Mouse (Mus musculus): ENCODE measurements around the gene Rreb1.

Rreb1 gene

DNA sequence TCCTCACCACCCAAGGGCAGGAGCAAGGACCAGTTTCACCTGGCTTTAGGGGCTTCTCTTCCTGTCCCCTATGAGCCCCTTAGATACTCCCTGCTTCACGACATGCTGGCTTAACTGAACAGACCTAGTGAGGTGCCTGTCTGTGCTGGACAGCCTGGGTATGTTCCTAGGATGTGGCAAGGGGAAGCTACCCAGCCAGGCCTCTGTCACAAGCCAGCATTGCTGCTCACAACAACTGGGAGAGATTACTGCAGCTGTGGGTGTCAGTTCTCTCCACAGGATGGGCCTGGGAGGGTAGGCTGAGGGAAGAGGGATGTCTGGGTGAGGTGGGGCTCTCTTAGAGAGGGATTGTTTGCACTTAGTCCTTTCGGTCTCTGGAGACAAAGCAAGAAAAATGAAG lies 142.5 kb downstream of the Rreb1 start:
- no peak for DNase-seq

DNA sequence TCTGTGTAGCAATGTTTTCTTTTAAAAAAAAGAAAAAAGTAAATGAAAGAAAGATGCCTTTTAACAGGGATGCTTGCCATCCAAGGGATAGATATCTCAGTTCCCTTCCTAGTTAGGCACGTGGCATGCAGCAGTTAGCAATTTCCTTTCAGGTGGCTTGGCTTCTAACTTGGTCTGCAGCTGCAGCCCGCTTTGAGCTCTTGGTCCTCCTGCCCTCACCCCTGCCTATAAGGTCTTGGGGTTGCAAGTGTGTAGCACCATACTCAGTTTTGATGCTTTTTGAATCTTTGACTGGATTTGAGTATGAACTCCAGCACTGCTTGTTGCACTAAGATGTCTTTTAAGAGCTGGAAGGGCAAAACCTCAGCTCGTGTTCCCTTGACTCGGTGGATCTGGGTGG lies 144.9 kb downstream of the Rreb1 start:
- DNase-seq, result no peak

DNA sequence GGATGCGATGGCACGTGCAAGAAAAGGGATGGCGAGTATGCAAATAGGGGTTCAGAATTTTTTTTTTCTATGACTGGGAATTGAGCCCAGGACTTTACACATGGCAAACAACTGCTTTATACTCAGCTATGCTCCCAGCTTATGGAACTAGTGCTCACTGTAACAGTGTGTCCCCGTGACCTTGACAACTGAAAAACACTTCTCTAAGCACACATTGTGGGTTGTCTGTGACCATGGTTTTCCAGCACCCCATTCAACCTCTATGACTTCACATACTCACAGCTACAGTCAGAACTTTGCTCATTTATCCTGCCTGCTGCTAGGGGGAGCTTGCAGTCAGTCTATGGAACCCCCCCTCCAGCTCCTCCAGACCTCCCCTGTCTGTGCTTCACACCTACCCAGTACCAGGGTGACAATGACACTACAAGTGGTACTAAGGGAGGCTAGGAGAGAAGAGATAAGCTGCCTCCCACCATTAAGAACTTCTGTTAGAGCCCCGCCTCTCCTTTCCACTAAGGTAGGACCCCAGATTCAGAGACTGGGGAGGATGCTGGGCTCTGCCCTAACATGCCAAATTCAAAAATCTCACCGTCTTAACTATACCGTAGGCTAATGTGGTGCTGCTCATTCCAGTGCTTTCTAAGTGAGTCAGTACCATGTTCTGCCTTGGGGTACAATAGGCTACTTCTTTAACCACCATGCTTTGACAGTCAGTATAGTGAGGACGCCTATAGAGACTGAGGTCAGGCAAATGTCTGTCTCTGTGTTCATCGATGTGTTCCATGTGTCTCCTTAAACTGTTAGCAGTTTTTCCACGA lies 145.7 kb downstream of the Rreb1 start:
- no peak for DNase-seq

DNA sequence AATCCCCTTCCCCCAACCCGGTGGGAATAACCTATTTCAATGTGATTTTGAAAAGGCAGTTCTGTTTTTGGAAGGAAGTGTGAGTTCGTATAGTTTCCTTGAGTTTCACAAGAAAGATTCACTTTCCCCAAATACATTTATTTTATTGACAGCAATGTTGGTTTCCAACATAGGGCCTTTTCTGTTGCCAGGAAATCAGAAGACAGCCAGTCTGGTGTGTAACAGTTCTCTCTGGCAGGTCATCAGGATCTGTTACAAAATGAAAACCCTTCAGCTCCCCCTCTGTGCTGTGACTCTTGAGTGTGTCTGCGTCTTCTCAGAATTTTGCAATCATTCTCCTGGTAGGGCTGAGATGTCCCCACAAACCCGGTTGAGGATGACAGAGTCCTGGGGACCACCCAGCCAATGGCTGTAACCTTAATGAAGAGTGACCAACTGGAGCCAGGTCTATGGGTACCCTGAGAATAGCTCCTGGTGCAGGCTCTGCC lies 146.3 kb downstream of the Rreb1 start:
- no peak for DNase-seq

DNA sequence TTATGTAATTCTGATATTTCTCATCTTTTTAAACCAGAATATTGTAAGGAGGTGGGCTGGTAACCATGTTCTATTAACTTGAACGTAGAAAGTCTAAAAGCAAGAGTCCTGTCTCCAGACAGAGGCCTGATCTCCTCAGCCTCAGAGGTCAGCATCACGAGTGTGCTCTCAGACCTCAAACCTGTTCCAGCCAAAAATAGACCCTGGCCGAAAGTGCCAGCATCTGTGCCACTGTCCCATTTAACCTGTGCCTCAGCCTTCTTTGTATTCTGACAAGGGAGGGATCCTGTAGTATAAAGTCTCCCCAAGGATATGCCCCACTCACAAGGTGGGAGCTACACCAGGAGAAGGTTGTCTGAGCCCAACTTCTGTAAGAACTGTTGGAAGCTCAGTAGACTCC lies 148.2 kb downstream of the Rreb1 start:
- no peak for DNase-seq

DNA sequence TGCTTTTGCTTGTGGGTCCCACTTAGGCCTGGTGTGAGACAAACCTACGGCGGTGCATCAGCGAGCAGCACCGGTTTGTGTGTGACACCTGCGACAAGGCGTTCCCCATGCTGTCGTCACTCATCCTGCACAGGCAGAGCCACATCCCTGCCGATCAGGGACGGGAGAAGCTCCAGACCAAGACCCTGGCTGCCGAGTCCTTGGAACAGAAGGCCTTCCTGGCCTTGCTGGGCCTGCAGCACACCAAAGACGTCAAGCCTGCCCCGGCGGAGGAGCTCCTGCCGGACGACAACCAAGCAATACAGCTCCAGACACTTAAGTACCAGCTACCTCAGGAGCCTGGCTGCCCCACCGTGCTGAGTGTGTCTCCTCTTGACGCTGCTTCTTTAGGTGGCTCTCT lies 151.3 kb downstream of the Rreb1 start:
- no peak for DNase-seq

DNA sequence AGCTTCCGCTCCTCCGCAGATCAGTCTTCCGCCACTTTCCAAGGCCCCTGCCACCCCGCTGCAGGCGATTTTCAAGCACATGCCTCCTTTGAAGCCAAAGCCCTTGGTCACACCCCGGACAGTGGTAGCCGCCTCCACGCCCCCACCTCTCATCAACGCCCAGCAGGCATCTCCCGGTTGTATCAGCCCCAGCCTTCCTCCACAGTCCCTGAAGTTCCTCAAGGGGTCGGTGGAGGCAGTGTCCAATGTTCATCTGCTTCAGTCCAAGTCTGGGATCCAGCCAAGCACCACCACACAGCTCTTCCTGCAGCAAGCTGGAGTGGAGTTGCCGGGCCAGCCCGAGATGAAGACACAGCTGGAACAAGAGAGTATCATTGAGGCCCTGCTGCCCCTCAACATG lies 151.9 kb downstream of the Rreb1 start:
- DNase-seq, result no peak

DNA sequence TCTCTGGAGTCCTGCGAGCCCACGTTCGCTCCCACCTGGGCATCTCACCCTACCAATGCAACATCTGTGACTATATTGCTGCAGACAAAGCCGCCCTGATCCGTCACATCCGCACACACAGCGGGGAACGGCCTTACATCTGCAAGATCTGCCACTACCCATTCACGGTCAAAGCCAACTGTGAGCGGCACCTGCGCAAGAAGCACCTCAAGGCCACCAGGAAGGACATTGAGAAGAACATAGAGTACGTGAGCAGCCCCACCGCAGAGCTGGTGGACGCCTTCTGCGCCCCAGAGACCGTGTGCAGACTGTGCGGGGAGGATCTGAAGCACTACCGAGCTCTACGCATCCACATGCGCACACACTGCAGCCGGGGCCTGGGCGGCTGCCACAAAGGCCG lies 152.4 kb downstream of the Rreb1 start:
- DNase-seq, result no peak

DNA sequence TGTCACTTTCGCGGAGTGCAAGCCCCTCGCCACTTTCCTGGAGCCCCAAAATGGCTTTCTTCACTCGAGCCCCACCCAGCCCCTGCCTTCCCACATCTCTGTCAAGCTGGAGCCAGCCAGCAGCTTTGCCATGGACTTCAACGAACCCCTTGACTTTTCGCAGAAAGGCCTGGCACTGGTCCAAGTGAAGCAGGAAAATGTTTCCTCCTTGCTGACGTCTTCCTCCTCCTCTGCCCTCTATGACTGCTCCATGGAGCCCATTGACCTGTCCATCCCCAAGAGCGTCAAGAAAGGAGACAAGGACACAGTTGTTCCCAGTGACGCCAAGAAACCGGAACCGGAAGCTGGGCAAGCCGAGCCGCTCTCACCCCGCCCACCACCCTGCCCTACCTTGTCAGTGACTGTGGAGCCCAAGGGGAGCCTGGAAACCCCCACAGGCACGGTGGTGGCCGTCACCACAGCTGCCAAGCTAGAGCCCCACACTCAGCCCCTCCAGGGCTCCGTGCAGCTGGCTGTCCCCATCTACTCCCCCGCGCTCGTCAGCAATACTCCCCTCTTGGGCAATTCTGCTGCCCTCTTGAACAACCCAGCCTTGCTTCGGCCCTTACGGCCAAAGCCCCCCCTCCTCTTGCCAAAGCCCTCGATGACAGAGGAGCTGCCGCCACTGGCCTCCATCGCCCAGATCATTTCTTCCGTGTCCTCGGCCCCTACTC lies 153.2 kb downstream of the Rreb1 start:
- DNase-seq, result no peak

DNA sequence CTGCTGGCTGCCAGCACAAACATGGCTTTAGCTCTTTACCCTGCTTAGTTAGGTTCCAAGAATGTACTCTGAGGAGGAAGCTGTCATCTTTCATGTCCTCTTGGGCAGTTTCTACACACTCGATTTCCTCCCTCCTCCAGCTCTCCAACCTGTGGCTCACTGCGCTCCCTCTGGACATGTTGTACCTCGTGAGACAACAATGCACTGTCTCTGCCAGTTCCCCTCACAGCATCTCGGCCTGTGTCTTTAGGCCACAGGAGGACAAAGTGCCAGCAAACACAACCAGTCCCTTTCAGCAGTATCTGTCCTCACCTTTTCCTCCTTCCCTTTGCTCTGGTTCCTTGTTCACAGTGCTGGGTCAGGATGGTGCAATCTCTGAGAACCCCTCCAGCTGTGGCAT lies 155.9 kb downstream of the Rreb1 start:
- DNase-seq, result no peak

DNA sequence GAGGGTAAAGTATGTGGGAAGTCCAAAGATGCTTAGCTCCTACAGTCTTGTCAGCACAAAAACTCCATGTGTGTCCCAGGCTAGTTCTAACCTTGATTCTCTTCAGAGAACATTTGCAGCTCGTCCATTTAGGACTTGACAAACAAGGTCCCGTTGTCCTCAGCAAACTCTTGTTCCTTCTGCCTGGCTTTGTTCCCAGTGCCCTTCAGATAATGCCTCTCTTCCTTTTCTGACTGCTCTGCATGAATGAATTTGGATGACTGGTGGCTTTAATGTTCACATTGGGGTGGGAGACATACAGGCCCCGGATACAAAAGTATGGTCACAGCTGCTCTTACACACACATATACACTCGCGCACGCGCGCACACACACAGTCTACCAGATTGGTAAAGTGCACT lies 156.7 kb downstream of the Rreb1 start:
- DNase-seq, result no peak

DNA sequence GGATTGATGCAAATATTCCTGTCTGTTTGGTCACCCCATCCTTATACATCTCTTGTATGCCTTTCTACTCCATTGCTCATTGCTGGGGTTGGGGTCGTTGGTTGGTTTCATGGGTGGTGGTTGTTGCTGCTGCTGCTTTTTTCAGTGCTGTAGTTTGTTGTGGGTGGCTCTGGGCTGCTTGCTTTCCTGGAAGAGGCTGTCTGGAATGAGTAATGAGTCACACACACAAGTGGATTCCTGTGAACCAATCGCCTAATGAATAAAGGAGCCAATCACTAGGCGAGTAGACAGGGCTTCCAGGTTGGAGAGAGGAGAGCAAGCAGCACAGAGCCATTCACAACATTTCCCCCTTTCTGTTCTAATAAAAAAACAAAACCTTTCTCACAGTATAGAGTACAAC lies 158.2 kb downstream of the Rreb1 start:
- DNase-seq, result no peak

DNA sequence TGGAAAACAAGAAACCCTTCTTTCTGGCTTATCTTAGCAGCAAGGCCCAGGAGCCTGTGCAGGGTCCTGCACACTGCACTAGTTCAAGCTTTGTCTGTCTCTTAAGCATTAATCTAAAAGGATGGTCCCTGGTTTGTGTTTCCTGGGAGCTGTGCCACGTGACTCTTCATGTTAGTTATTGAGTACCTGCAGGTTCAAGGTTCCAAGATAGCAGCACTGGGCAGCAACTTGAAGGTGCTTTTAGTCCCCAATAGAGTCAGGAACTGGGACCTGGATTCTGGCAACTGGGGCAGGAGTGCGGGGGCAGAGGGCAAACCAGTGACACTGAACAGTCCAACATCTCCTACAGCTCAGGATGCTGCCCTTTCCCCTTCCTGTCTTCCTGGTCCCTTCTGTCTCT lies 162.0 kb downstream of the Rreb1 start:
- no peak for DNase-seq

DNA sequence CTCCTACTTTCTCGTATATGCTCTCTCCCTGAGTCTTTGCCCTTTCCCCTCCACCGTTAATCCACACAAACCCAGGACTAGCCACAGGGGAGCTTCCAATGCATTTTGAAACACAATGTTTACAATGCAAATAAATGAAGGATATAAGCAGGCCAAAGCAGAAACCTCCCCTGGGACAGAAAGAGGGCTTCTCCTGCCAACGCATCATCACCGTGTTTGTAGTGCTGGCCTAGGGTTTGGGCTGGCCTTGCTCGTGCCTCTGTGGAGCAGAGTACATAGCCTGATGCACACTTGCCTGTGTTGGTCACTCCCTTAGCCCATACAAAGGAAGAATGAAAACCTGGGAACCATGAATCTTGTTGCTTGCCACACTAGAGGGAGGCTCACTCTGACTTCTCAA lies 162.4 kb downstream of the Rreb1 start:
- DNase-seq, result no peak

DNA sequence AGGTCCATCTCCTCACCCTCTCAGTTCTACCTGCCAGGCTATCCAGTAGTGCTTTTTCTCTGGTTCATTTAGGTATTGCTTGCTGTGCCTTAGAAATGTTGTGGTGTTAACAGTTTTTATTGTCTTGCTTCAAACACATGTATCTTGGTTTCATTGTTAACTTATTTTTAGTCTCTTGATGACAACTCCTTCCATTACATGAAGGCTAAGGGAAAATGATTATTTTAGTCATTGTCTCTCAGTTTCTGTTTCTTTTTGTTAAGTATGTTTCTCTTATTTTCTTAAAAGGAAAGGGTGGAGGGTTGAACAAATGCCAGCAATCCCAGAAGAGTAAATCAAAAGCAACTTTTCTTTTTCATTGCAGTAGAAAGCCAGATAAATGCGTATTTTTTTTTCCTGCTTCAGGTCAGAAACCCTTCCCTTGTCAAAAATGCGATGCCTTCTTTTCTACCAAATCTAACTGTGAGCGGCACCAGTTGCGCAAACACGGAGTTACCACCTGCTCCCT lies 163.0 kb downstream of the Rreb1 start:
- no peak for DNase-seq

DNA sequence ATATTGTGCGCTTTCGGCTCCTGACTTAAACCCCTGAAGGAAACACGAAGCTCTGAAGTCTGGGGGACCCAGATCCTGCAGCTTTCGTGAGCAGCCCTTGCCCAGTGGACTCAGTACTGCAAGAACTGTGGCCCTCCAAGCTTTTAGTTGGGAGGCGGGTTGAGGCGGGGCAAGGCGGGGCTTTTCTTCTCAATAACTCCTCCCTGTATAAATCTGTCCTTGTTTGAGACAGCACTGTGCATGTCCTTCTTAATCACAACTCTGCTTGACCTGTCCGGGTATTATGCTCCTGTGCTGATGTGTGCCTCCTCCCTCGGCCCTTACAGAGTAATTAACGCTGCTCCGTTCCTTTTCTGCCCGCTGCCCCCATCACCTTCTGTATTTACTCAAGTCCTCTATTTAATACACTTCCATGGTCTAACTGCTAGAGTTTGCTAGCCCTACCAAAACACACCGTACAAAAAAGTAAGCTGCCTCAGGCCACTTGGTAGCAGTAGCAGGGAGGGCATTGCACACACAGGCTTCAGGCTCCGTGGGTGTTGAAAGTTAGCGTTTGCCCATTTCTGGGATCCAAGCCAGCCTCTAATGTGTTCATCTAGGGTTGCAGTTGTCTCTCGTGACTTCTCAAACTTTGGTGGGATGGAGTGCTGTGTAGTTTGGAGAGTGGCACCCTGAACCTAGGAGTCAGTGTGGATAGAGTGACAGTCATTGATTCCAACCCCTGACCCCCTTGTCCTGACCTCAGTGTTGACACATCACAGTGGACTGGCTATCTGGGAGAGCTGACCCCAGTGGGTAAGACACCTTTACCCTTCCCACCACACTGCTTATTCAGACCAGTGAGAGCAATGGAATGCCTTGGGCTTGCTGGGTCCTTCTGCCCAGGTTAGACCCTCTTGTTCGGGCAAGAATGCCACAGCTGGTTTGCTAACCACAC lies 164.0 kb downstream of the Rreb1 start:
- no peak for DNase-seq

DNA sequence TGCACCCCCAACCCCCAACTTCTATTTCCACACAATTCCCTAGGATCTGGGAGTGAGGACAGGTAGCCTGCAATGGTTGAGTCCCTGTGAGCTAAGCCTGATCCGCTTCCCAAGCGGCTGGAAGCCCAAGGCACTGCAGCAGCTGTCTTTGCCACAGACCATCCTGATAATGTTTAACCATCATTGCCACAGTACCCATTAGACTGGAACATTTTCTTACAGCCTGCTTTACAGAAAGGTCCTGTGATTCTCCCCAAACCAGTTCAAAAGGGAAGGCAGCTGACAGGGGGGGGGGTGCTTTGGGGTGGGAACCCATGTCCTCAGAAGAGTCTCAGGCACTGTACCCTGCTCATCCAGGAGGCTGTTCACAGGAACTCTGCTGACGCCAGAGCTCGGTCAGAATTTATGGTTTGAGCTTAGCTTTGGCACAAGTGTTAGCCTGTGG lies 164.7 kb downstream of the Rreb1 start:
- no peak for DNase-seq

DNA sequence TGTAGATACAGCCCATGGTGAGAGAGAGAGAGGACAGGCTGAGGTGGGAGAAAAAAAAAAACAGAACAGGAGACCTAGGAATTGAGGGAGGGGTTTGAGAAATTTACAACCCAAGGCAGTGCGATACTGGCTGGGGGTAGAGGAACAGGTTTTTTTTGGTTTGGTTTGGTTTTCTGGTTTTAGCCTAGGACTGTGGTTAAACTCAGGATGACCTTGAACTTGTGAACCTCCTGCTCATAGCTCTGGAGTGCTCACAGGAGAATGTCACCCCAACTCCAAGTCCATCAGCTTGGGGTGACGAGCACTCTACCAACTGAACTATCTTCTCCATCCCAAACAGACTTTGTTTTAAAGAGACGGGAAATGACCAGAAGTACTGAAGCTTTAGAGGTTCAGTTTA lies 165.3 kb downstream of the Rreb1 start:
- DNase-seq, result no peak

DNA sequence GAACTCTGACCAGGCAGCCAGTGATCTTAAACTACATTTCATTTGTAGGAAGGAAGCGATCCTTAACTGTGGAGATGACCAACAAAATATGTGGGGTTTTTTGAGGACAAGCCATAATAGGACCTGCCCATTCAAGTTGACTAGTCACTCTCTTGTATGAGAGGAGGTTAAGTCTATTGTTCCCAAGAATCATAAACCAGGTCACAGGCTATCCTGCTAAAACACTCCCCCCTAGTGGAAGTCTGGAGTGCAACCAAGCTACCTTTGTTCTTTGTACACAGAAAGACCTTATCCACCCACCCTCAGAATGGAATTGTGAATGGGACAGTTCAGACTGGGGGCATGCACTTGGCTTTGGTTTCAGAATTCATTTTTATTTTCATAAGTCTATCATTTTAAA lies 166.1 kb downstream of the Rreb1 start:
- DNase-seq, result no peak

DNA sequence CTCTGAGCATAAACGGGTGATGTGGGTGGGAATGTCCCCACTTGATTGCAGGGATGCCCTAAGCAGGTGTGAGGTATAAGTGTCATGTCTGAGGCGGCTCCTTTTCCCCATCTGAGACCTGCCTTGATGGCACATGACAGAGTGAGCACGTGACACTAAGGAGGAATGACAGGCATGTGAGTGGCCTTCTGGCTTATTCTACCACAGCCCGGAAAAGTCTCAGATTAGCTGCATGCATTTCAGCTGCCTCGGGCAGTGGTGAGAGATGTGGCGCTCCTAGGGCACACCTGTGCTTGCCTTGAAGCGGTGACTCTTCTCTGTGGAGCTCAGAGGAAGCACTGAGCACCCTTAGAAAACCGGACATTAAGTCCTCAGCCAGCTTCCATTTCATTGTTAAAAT lies 167.2 kb downstream of the Rreb1 start:
- no peak for DNase-seq

DNA sequence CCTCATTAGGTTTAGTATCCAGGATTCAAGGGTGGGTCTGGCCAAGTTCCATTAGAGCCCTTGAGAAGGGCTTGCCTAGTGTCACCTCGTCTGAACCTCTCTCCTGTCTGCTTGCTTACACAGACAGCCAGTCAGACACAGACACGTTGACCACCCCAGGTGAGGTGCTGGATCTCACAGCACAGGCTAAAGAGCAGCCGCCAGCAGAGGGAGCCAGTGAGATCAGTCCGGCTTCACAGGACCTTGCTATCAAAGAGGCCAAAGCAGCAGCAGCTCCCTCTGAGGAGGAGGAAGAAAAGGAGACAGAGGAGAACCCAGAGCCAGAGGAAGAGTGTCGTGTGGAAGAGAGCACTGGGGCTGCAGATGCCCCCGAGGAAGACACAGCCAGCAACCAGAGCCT lies 168.5 kb downstream of the Rreb1 start:
- DNase-seq, result peak; percentile 62

DNA sequence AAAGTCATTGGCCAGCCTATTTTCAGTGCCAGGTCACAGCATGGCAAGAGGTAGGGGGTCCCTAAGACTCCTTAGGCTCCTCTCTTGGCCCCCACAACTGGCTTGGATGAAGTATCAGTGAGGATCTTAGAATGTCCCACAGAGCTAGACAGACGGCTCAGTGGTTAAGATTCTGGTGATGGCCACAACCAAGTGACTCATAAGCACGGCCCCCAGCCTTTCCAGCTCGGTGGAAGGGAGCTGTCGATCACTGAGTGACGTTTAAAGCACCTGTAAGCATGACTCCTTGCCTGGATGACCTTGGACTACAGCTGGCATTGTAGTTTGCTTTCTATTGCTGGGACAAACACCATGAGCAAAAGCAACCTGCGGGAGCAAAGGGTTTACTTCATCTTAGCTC lies 174.8 kb downstream of the Rreb1 start:
- no peak for DNase-seq

DNA sequence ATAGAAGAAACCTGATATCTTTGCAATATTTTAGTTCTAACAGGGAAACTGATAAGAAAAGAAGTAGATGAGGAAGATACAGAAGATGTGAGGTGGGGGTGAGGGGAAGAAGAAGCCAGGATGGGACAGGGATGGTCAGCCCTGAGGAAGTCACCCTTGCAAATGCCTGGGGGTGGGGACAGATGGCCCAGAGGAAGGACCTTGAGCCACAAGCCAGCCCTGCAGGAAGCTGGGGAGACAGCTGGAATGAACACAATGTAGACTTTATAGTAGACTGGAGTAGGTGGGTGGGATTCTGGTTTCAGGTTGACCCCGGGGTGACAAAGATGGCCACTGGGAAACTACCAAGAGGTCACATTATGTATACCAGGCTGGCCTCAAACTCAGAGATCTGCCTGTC lies 176.1 kb downstream of the Rreb1 start:
- DNase-seq, result no peak
